Mouse (Mus musculus) adrenal gland, postnatal 14 days (tissue): ENCODE measurements around the gene Nod2. TPM values are rescaled to one million over a fixed set of nuclear protein-coding genes. Genes with fewer than 3 reads are reported as not detected.

Source experiments
- total RNA-seq: library from RNA; stranded (reverse); gene quantifications from 2 replicates; pipeline ENCODE4 v1.2.3, GENCODE M21; 2021

Nod2 gene
- total RNA-seq, 1 experiment from 2014 or later, result 0.78 TPM

Other genes starting within 250 kb of the Nod2 start
- gene Nkd1, start 126.0 kb upstream of the Nod2 start, total RNA-seq, result 40.7 and 46.1 TPM in 2 replicates
- 1.0 and 5.4 TPM in 2 replicates for gene Snx20, start 11.2 kb upstream of the Nod2 start, total RNA-seq
- gene Cyld, start 49.7 kb downstream of the Nod2 start, total RNA-seq, result 36.6 and 39.8 TPM in 2 replicates